Mouse (Mus musculus): ENCODE data around the gene Hps6. TPM values are rescaled to one million over a fixed set of nuclear protein-coding genes. Genes with fewer than 3 reads are reported as not detected.
"Not testable (repeated sequence)": the region's sequence is repeated elsewhere in the genome, so short reads cannot be mapped to it uniquely, and the experiment has no call there.

Gene Hps6
- 2.9 and 3.4 TPM in 2 replicates for polyA plus RNA-seq (2015; fragmentation: Nextera tagmentation; extraction: Ambion mirVana)

GRCm38 (mm10) chr19:46003371-46004226, at the start of gene Hps6:
Gene Hps6, plus strand, starts transcription at chr19:46003508.
- peaks cover 12% of the 10 kb centered on the region; the same call in 1 of the 2 replicates for H3K27me3 ChIP-seq
- peak within 1 kb of the TSS; percentile 55 for H3K4me3 ChIP-seq
- no peak within 1 kb of the TSS for H3K27ac ChIP-seq (replicated peaks)
- peaks cover 15% of the 10 kb centered on the region for H3K4me1 ChIP-seq
- H3K9ac ChIP-seq (replicated peaks) = peak within 1 kb of the TSS; percentile 55
- H3K4me2 ChIP-seq (replicated peaks) = peak within 1 kb of the TSS; percentile 98
- H3K9me3 ChIP-seq = no peaks in the 10 kb centered on the region
- no peaks in the 10 kb centered on the region for H3K36me3 ChIP-seq
- 1% methylated on average over 70 of the region's 70 CpGs for WGBS
- ATAC-seq (replicated peaks) = peak; percentile 59

- WGBS = 91% methylated on average over 7 of the region's 7 CpGs
- no peak overlapping the region for H3K27ac ChIP-seq (replicated peaks)
- ATAC-seq (replicated peaks) = no peak
- no peak overlapping the region for H3K4me2 ChIP-seq (replicated peaks)
- H3K27me3 ChIP-seq = no peaks in the 10 kb centered on the region
- peaks cover 21% of the 10 kb centered on the region for H3K36me3 ChIP-seq
- H3K9ac ChIP-seq (replicated peaks) = no peak overlapping the region
- H3K9me3 ChIP-seq = no peaks in the 10 kb centered on the region
- no peaks in the 10 kb centered on the region for H3K4me1 ChIP-seq
- no peak overlapping the region for H3K4me3 ChIP-seq
Observed at GRCm38 (mm10) chr19:45956736-45957135, 46.6 kb upstream of the Hps6 start.

DNA sequence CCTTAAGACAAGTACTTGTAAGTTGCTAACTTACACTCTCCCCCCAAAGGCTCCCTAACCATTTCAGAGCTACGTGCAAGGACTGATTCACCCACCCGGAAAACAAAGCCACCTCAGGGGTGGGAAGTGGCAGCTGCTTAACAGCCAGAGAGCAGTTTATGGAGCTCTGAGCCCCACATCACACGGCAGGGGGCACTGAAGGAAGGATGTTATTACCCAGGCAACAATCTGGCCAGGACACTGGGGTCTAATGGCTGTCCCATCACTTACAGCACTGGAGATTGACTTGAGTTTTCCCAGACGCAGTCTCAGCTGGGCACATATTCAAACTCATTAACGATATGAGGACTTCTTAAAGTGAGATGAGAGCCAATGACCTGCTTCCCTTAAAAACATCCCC, 42.5 kb upstream of the Hps6 start:
- no peaks in the 10 kb centered on the region for H3K4me1 ChIP-seq
- WGBS = 26% methylated on average over 5 of the region's 5 CpGs
- no peak overlapping the region for H3K27ac ChIP-seq (replicated peaks)
- no peak overlapping the region for H3K4me3 ChIP-seq
- peaks cover 35% of the 10 kb centered on the region for H3K36me3 ChIP-seq
- H3K4me2 ChIP-seq (replicated peaks) = no peak overlapping the region
- no peak for ATAC-seq (replicated peaks)
- no peak overlapping the region for H3K9ac ChIP-seq (replicated peaks)
- no peaks in the 10 kb centered on the region for H3K27me3 ChIP-seq
- no peaks in the 10 kb centered on the region for H3K9me3 ChIP-seq

DNA sequence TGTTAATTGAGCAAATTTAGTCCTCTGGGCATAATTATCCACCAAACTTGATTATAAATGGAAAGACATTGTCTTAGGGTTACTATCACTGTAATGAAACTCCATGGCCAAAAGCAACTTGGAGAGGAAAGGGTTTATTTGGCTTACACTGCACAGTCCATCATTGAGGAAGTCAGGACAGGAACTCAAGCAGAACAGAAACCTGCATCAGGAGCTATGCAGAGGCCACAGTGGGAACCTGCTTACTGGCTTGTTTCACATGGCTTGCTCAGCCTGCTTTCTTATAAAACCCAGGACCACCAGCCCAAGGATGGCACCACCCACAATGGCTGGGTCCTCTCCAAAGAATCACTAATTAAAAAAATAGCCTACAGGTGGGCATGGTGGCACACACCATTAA, 18.9 kb upstream of the Hps6 start:
- no peak overlapping the region for H3K9ac ChIP-seq (replicated peaks)
- no peaks in the 10 kb centered on the region for H3K27me3 ChIP-seq
- peaks cover 6% of the 10 kb centered on the region; the same call in 1 of the 2 replicates for H3K36me3 ChIP-seq
- H3K27ac ChIP-seq (replicated peaks) = no peak overlapping the region
- H3K9me3 ChIP-seq = no peaks in the 10 kb centered on the region
- H3K4me3 ChIP-seq = no peak overlapping the region
- no peak overlapping the region for H3K4me2 ChIP-seq (replicated peaks)
- ATAC-seq (replicated peaks) = no peak
- H3K4me1 ChIP-seq = no peaks in the 10 kb centered on the region

DNA sequence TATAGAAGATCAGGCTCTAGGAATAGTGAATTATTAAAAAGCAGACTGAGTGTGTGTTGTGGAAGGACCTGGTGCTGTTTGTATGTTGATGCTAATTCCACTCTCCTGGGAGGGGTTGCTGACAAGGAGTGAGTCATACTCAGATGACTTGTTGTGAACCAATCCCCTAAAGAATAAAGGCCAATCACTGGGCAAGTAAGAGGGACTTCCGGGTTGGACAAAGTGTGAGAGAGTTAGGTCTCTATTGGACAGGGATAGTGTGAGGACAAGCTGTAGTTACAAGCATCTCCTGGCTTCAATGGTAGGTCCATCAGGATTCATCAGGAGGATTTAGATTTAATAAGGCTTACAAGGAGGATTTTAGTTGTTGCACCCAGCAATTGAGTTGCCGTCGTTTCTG, 15.1 kb upstream of the Hps6 start:
- no peaks in the 10 kb centered on the region for H3K4me1 ChIP-seq
- H3K36me3 ChIP-seq = peaks cover 6% of the 10 kb centered on the region; the same call in 1 of the 2 replicates
- no peaks in the 10 kb centered on the region for H3K9me3 ChIP-seq
- H3K9ac ChIP-seq (replicated peaks) = no peak overlapping the region
- no peak for ATAC-seq (replicated peaks)
- H3K27ac ChIP-seq (replicated peaks) = no peak overlapping the region
- H3K4me2 ChIP-seq (replicated peaks) = no peak overlapping the region
- H3K4me3 ChIP-seq = no peak overlapping the region
- WGBS = 94% methylated on average over 3 of the region's 3 CpGs
- H3K27me3 ChIP-seq = no peaks in the 10 kb centered on the region

GRCm38 (mm10) chr19:45991171-45991570, 12.1 kb upstream of the Hps6 start:
- H3K27me3 ChIP-seq = no peaks in the 10 kb centered on the region
- H3K4me2 ChIP-seq (replicated peaks) = no peak overlapping the region
- 95% methylated on average over 3 of the region's 3 CpGs for WGBS
- H3K4me1 ChIP-seq = no peaks in the 10 kb centered on the region
- H3K27ac ChIP-seq (replicated peaks) = no peak overlapping the region
- ATAC-seq (replicated peaks) = no peak
- no peaks in the 10 kb centered on the region for H3K9me3 ChIP-seq
- peaks cover 6% of the 10 kb centered on the region; the same call in 1 of the 2 replicates for H3K36me3 ChIP-seq
- H3K9ac ChIP-seq (replicated peaks) = no peak overlapping the region
- no peak overlapping the region for H3K4me3 ChIP-seq

- not testable (repeated sequence) for H3K4me3 ChIP-seq; H3K9me3 ChIP-seq; H3K9ac ChIP-seq (replicated peaks); H3K36me3 ChIP-seq; H3K27me3 ChIP-seq; H3K27ac ChIP-seq (replicated peaks); ATAC-seq (replicated peaks); H3K4me2 ChIP-seq (replicated peaks)
- WGBS = 88% methylated on average over 6 of the region's 6 CpGs
- H3K4me1 ChIP-seq = peaks cover 11% of the 10 kb centered on the region
Observed at GRCm38 (mm10) chr19:45993441-45993840, 9.9 kb upstream of the Hps6 start.

DNA sequence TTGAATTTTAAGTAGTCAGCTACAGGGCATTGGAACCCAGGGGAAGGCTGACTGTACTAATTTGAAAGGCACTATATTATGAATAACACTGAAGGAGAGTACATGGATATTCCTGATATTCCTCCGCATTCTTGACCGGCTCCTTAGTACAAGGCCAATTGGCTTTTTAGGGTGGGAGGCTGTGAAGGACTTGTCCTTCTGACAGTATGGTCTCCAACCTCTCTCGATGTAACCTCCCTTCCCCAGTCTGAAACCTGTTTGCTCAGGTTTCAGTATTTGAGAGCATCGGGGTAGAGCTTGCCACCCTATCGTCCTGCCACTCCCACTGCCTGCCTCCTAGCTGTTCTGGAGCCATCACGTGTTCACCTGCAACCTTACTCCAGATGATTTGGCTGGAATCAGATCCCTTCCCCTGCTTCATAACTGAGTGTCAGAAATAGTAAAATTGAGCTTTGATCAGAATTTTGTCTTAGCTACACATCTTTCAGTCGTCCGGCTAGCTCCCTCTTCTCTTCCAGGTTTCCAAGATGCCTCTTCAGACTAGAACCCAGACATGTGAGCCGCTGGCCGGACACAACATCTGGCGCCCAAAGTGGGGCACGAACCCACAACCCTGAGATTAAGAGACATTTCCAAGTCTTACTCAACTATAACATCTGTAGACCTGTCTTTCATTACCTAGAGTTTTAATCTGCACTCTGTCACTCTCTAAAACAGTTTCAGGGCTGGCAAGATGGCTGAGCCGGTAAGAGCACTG, 9.1 kb upstream of the Hps6 start:
- Histone ChIP-seq H3K4me1 (peaks cover 16% of the 10 kb centered on the region), H3K4me3 (no peak overlapping the region), H3K4me2 (replicated peaks) (no peak overlapping the region), H3K9ac (replicated peaks) (no peak overlapping the region), H3K9me3 (no peaks in the 10 kb centered on the region), H3K27ac (replicated peaks) (no peak overlapping the region), H3K27me3 (no peaks in the 10 kb centered on the region), H3K36me3 (no peaks in the 10 kb centered on the region)
- ATAC-seq (replicated peaks) = no peak
- 97% methylated on average over 13 of the region's 13 CpGs for WGBS

GRCm38 (mm10) chr19:45997365-45997764, 5.9 kb upstream of the Hps6 start:
- H3K4me2 ChIP-seq (replicated peaks) = peak overlapping the region; percentile 58
- no peak for ATAC-seq (replicated peaks)
- WGBS = 62% methylated on average over 5 of the region's 5 CpGs
- H3K36me3 ChIP-seq = no peaks in the 10 kb centered on the region
- no peaks in the 10 kb centered on the region for H3K9me3 ChIP-seq
- peaks cover 16% of the 10 kb centered on the region for H3K4me1 ChIP-seq
- peak overlapping the region; percentile 61 for H3K4me3 ChIP-seq
- H3K27ac ChIP-seq (replicated peaks) = no peak overlapping the region
- H3K27me3 ChIP-seq = no peaks in the 10 kb centered on the region
- H3K9ac ChIP-seq (replicated peaks) = peak overlapping the region; percentile 69

GRCm38 (mm10) chr19:45997785-45998693, 5.3 kb upstream of the Hps6 start, which contains the start of gene Armh3:
Gene Armh3, minus strand, starts transcription at chr19:45998488.
- ATAC-seq (replicated peaks) = peak; percentile 96
- peak within 1 kb of the TSS; percentile 61 for H3K4me3 ChIP-seq
- H3K36me3 ChIP-seq = no peaks in the 10 kb centered on the region
- WGBS = 1% methylated on average over 76 of the region's 76 CpGs
- peak within 1 kb of the TSS; percentile 58 for H3K4me2 ChIP-seq (replicated peaks)
- H3K27ac ChIP-seq (replicated peaks) = peak within 1 kb of the TSS; percentile 92
- no peaks in the 10 kb centered on the region for H3K27me3 ChIP-seq
- H3K4me1 ChIP-seq = peaks cover 16% of the 10 kb centered on the region
- no peaks in the 10 kb centered on the region for H3K9me3 ChIP-seq
- peak within 1 kb of the TSS; percentile 69 for H3K9ac ChIP-seq (replicated peaks)

DNA sequence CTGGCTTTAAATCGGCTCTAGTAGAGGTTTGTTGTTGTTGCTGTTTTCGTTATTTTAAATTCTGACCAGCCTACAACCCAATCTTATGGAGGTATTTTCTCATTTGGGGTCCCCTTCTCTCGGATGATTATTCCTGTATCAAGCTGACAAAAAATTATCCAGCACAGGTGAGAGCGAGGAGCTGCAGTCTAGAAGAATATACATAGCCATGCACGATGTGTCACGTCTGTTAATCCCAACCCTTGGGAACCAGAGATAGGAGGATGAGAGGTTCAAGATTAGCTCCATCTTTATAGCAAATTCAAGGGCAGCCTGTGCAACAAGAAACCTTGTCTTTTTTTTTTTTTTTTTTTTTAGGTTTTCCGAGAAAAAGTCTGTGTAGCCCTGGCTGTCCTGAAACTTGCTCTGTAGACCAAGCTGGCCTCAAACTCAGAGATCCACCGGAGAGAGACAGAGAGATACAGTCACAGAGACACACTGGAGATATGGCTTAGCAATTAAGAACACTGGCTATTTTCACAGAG, 4.6 kb upstream of the Hps6 start:
- peak; percentile 38 for ATAC-seq (replicated peaks)
- 13% methylated on average over 8 of the region's 8 CpGs for WGBS
- H3K27ac ChIP-seq (replicated peaks) = 0 out of 2 replicates have a peak overlapping the region, but pooled peaks have one; percentile 92

More for the DNA sequence above, 4.6 kb upstream of the Hps6 start:
- Histone ChIP-seq H3K4me2 (replicated peaks) (peak overlapping the region; percentile 58), H3K9ac (replicated peaks) (peak overlapping the region; percentile 69), H3K4me1 (peaks cover 22% of the 10 kb centered on the region), H3K36me3 (no peaks in the 10 kb centered on the region), H3K4me3 (peak overlapping the region; percentile 61), H3K9me3 (no peaks in the 10 kb centered on the region), H3K27me3 (0 out of 2 replicates have a peak, but pooled peaks cover 6% of the 10 kb centered on the region)
